Mouse (Mus musculus) left cerebral cortex, adult 18-20 months (tissue): ENCODE measurements around the gene Bex1. TPM values are rescaled to one million over a fixed set of nuclear protein-coding genes. Genes with fewer than 3 reads are reported as not detected.
"Not testable (repeated sequence)": the region's sequence is repeated elsewhere in the genome, so short reads cannot be mapped to it uniquely, and the experiment has no call there.

Source experiments
- DNase-seq, 2 experiments: peaks; one replicate each; pipeline ENCODE4 v3.0.0; 2021 to 2022; ENCODE audit warnings: low spot score in 2 of 2, mixed read lengths in 1 of 2
- long read RNA-seq, 2 experiments: library from polyadenylated mRNA; stranded (forward); transcript quantifications; one replicate each; pipeline ENCODE4 v2.0.0; 2021
- total RNA-seq, 2 experiments: library from RNA; stranded (reverse); gene quantifications; 2 replicates each; pipeline ENCODE4 v1.2.3; 2021

The Bex1 gene
- total RNA-seq = 10 to 100 TPM; 92.6 to 100.0 TPM
- long read RNA-seq, experiment 1, transcript Bex1-201 (3 exons, 866 nt) = major isoform, 39 of 64 reads
- long read RNA-seq, experiment 1, partial matches to known transcripts = 4 of 64 reads
- long read RNA-seq, experiment 1, other reads (novel, unspliced or antisense) = 18 of 64 reads
- long read RNA-seq, experiment 2, transcript Bex1-201 (3 exons, 866 nt) = major isoform, 41 of 84 reads
- long read RNA-seq, experiment 2, partial matches to known transcripts = 3 of 84 reads
- long read RNA-seq, experiment 2, other reads (novel, unspliced or antisense) = 38 of 84 reads

GRCm38 (mm10) chrX:136214729-136215677 lies at the start of gene Bex1, which contains the start of gene Tceal7:
TSS of gene Bex1 (minus strand) at chrX:136215513.
TSS of gene Tceal7 (plus strand) at chrX:136214779.
- not testable (repeated sequence) for DNase-seq

- no peak for DNase-seq
These were observed 36.9 kb upstream of the Bex1 start for GRCm38 (mm10) chrX:136252023-136252729.

GRCm38 (mm10) chrX:136249671-136250070 lies 34.4 kb upstream of the Bex1 start:
- DNase-seq = no peak

GRCm38 (mm10) chrX:136248811-136249210 lies 33.5 kb upstream of the Bex1 start:
- no peak for DNase-seq

- DNase-seq = peak in 1 of 2 experiments; percentile 3
These were observed 30.3 kb upstream of the Bex1 start for GRCm38 (mm10) chrX:136245521-136246071.

- DNase-seq = peak; percentile 56 to 67
These were observed 29.4 kb upstream of the Bex1 start, which contains the start of gene Tceal9 for GRCm38 (mm10) chrX:136244574-136245229. TSS of gene Tceal9 (plus strand) at chrX:136245079.

GRCm38 (mm10) chrX:136243181-136243580 lies 27.9 kb upstream of the Bex1 start:
- DNase-seq = no peak

- DNase-seq = peak; percentile 17 to 54
These were observed 22.8 kb upstream of the Bex1 start for GRCm38 (mm10) chrX:136238118-136238517.

GRCm38 (mm10) chrX:136227768-136228167 lies 12.5 kb upstream of the Bex1 start:
- no peak for DNase-seq

GRCm38 (mm10) chrX:136223714-136224113 lies 8.4 kb upstream of the Bex1 start:
- no peak for DNase-seq

- DNase-seq = no peak
These were observed 990 bp upstream of the Bex1 start for GRCm38 (mm10) chrX:136216303-136216702.

- DNase-seq = no peak
These were observed 1.9 kb downstream of the Bex1 start for GRCm38 (mm10) chrX:136213396-136213795.

GRCm38 (mm10) chrX:136204406-136204805 lies 10.9 kb downstream of the Bex1 start:
- DNase-seq = no peak

GRCm38 (mm10) chrX:136203664-136204066 lies 11.6 kb downstream of the Bex1 start, which contains the start of gene Tceal5:
TSS of gene Tceal5 (minus strand) at chrX:136203876.
- peak; percentile 50 to 52 for DNase-seq

GRCm38 (mm10) chrX:136203257-136203656 lies 12.1 kb downstream of the Bex1 start:
- DNase-seq = no peak

- DNase-seq = no peak
These were observed 18.4 kb downstream of the Bex1 start for GRCm38 (mm10) chrX:136196873-136197272.

- DNase-seq = no peak
These were observed 19.9 kb downstream of the Bex1 start for GRCm38 (mm10) chrX:136195193-136195944.

- DNase-seq = no peak
These were observed 32.2 kb downstream of the Bex1 start for GRCm38 (mm10) chrX:136183107-136183506.

- no peak for DNase-seq
These were observed 34.3 kb downstream of the Bex1 start for GRCm38 (mm10) chrX:136180897-136181553.
